Mouse (Mus musculus) brown adipose tissue, adult 24 weeks (tissue): Measurements from ENCODE around the gene Acot4. TPM values are rescaled to one million over a fixed set of nuclear protein-coding genes. Genes with fewer than 3 reads are reported as not detected.
"Not testable (repeated sequence)": the region's sequence is repeated elsewhere in the genome, so short reads cannot be mapped to it uniquely, and the experiment has no call there.

Experiments
- H3K27ac ChIP-seq: fragments of 200-500 bp; replicated peaks from 2 replicates; pipeline ENCODE4 v1.5.1; 2012; ENCODE audit warnings: low read depth, mild to moderate bottlenecking, low read length
- H3K4me1 ChIP-seq: fragments of 200-500 bp; 2 replicates; pipeline ENCODE4 v1.6.1; 2012; ENCODE audit warnings: low read length, mixed read lengths; ENCODE audit not compliant: control insufficient read depth, insufficient read depth, insufficient read length
- H3K4me3 ChIP-seq: fragments of 200-500 bp; 2 replicates; pipeline ENCODE4 v1.5.1; 2012; ENCODE audit warnings: low read depth, mild to moderate bottlenecking, low read length, moderate library complexity; ENCODE audit not compliant: insufficient read depth
- polyA plus RNA-seq: library from polyadenylated mRNA; stranded (reverse); fragments of >200 nt; gene quantifications from 2 replicates; pipeline ENCODE4 v1.2.4, GENCODE M21; 2012; ENCODE audit not compliant: missing spikeins, insufficient read depth, insufficient read length

Gene Acot4
- polyA plus RNA-seq, 1 experiment = 2.8 TPM

DNA sequence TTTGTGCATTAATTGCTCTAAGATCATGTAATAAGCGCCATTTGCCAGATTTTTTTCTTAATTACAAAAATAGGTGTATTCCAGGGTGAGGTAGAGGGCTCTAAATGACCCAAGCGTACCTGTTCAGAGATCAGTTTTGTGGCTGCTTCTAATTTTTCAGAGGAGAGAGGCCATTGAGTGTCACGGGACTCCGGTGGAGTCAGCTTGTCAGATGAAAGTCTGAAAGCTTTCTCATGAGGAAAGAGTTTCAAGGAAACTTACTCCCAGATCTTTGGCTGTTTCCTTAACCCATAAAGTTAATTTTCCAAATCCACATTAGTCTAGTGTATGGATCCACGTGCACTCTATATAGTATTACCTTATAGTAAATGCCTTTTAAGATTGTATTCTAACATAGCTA is 56.5 kb downstream of the Acot4 start:
- not testable (repeated sequence) for H3K27ac ChIP-seq, H3K4me1 ChIP-seq, H3K4me3 ChIP-seq

Other genes with a start within 250 kb of the Acot4 start
- gene Numb, start 116.4 kb upstream of the Acot4 start, polyA plus RNA-seq = 11.9 and 13.3 TPM in 2 replicates
- gene Riox1, start 87.8 kb upstream of the Acot4 start, polyA plus RNA-seq = 1.3 and 2.3 TPM in 2 replicates
- gene Heatr4, start 53.5 kb upstream of the Acot4 start, polyA plus RNA-seq = not detected in 2 replicates
- gene Acot2, start 50.5 kb upstream of the Acot4 start, polyA plus RNA-seq = 58.8 and 67.3 TPM in 2 replicates
- gene Acot1, start 28.9 kb upstream of the Acot4 start, polyA plus RNA-seq = 5.2 TPM in 1 of 2 replicates, not detected in the other
- gene Gm49366, start 556 bp downstream of the Acot4 start, polyA plus RNA-seq = not detected in 2 replicates
- gene Acot3, start 13.8 kb downstream of the Acot4 start, polyA plus RNA-seq = not detected in 2 replicates
- gene Acot5, start 30.9 kb downstream of the Acot4 start, polyA plus RNA-seq = not detected in 2 replicates
- 1.5 and 3.3 TPM in 2 replicates for gene Acot6, start 62.3 kb downstream of the Acot4 start, polyA plus RNA-seq
- 2.5 and 3.5 TPM in 2 replicates for gene Dnal1, start 76.0 kb downstream of the Acot4 start, polyA plus RNA-seq
- gene Pnma1, start 110.1 kb downstream of the Acot4 start, polyA plus RNA-seq = not detected in 2 replicates
- gene Elmsan1, start 180.5 kb downstream of the Acot4 start, polyA plus RNA-seq = 6.9 and 9.5 TPM in 2 replicates
- gene Ptgr2, start 246.9 kb downstream of the Acot4 start, polyA plus RNA-seq = 253 and 299 TPM in 2 replicates